In genomic region chr17:65614431-65614830, GRCm38 (mm10) we compare ENCODE assay signal across 8 mouse cellular contexts. TPM values are rescaled to one million over a fixed set of nuclear protein-coding genes. Genes with fewer than 3 reads are reported as not detected.
A peak's percentile ranks its signal among the peaks of the same experiment; 100 is the strongest.
DNase-seq lines count a peak whose midpoint lies in the region; ATAC-seq and TF ChIP-seq lines count a peak whose summit lies in the region.

No protein-coding gene starts in this region.

- H3K27me3 ChIP-seq in lung, postnatal 0 days (replicated peaks; ENCODE audit: insufficient read depth, low read length), result no peaks in the 10 kb centered on the region
- H3K27me3 ChIP-seq in limb, embryonic 11.5 days (ENCODE audit: control insufficient read depth, insufficient read depth, low read length), result no peaks in the 10 kb centered on the region
- H3K27me3 ChIP-seq in small intestine, adult 2 months (ENCODE audit: control insufficient read depth, insufficient read depth, low read length), result no peaks in the 10 kb centered on the region

- H3K9ac ChIP-seq in lung, postnatal 0 days (replicated peaks; ENCODE audit: low read depth), result 0 out of 2 replicates have a peak overlapping the region, but pooled peaks have one; percentile 68
- peak overlapping the region; percentile 96 for H3K9ac ChIP-seq in limb, embryonic 11.5 days (ENCODE audit: low read length)

- no peak for TF ChIP-seq CTCF in lung, postnatal 0 days (IDR thresholded peaks at IDR 0.05)
- no peak for TF ChIP-seq CTCF in small intestine, adult 2 months (IDR thresholded peaks at IDR 0.05; ENCODE audit: extremely low read depth, insufficient read length, insufficient replicate concordance, low read depth, low read length)

- TF ChIP-seq EP300 in lung, postnatal 0 days (IDR thresholded peaks at IDR 0.05), result no peak

- peaks cover 3% of the 10 kb centered on the region; the same call in 1 of the 2 replicates for H3K4me1 ChIP-seq in lung, postnatal 0 days (ENCODE audit: insufficient read depth, low read depth, low read length)
- 0 out of 2 replicates have a peak, but pooled peaks cover 5% of the 10 kb centered on the region for H3K4me1 ChIP-seq in limb, embryonic 11.5 days (ENCODE audit: control insufficient read depth, insufficient read depth, low read length)
- peaks cover 20% of the 10 kb centered on the region; the same call in 1 of the 2 replicates for H3K4me1 ChIP-seq in small intestine, adult 2 months (ENCODE audit: control insufficient read depth, insufficient read depth, insufficient read length, low read length)

- H3K27ac ChIP-seq in lung, postnatal 0 days (ENCODE audit: low read length), result peak overlapping the region; percentile 99
- H3K27ac ChIP-seq in limb, embryonic 11.5 days (replicated peaks; ENCODE audit: low read depth, low read length), result peak overlapping the region; percentile 99
- H3K27ac ChIP-seq in small intestine, adult 2 months (ENCODE audit: insufficient read depth, low read depth, low read length), result peak overlapping the region; percentile 87

- peak; percentile 38 for DNase-seq in embryo, embryonic 10 days (ENCODE audit: low spot score)
- DNase-seq in embryo, embryonic 10.5 days (ENCODE audit: low spot score), result no peak
- DNase-seq in lung, postnatal 0 days (ENCODE audit: low spot score), result no peak
- no peak for DNase-seq in lung, postnatal 4 days
- no peak for DNase-seq in limb, embryonic 11.5 days (ENCODE audit: low spot score)
- DNase-seq in thymus, postnatal 4 days, result no peak
- no peak for DNase-seq in ovary, postnatal 14 days (ENCODE audit: low spot score)

- WGBS in lung, postnatal 0 days, result 1% methylated on average over 9 of the region's 9 CpGs
- 3% methylated on average over 9 of the region's 9 CpGs for WGBS in limb, embryonic 11.5 days
- 2% methylated on average over 9 of the region's 9 CpGs for WGBS in small intestine, adult 2 months

- TF ChIP-seq POLR2A in small intestine, adult 2 months (IDR thresholded peaks at IDR 0.05; ENCODE audit: low read depth, low read length), result no peak

- peak overlapping the region; percentile 70 for H3K4me2 ChIP-seq in lung, postnatal 0 days (replicated peaks; ENCODE audit: low read depth, low read length)
- H3K4me2 ChIP-seq in limb, embryonic 11.5 days (ENCODE audit: low read depth, severe bottlenecking), result peak overlapping the region; percentile 66

- H3K36me3 ChIP-seq in lung, postnatal 0 days (ENCODE audit: insufficient read depth, low read length), result no peaks in the 10 kb centered on the region
- no peaks in the 10 kb centered on the region for H3K36me3 ChIP-seq in limb, embryonic 11.5 days (ENCODE audit: control insufficient read depth, insufficient read depth, low read length)
- H3K36me3 ChIP-seq in small intestine, adult 2 months (ENCODE audit: control insufficient read depth, insufficient read depth, low read length), result no peaks in the 10 kb centered on the region

- H3K4me3 ChIP-seq in lung, postnatal 0 days (ENCODE audit: low read depth, low read length), result peak overlapping the region; percentile 99
- H3K4me3 ChIP-seq in limb, embryonic 11.5 days (ENCODE audit: low read depth, low read length), result peak overlapping the region; percentile 96
- H3K4me3 ChIP-seq in small intestine, adult 2 months (ENCODE audit: low read depth, low read length), result no peak overlapping the region

- H3K9me3 ChIP-seq in lung, postnatal 0 days (ENCODE audit: low read length), result no peaks in the 10 kb centered on the region
- no peaks in the 10 kb centered on the region for H3K9me3 ChIP-seq in limb, embryonic 11.5 days (ENCODE audit: control insufficient read depth, low read length)

- ATAC-seq in lung, postnatal 0 days, result no peak
- ATAC-seq in limb, embryonic 11.5 days (ENCODE audit: insufficient number of reproducible peaks, low FRiP score, low TSS enrichment, low read depth), result no peak

RNA-seq across cellular contexts. Expression of gene Vapa, which starts 1.1 kb away (rescaled TPM):
- 221 and 231 TPM in 2 replicates for polyA plus RNA-seq in lung, postnatal 0 days (2015; fragmentation: Nextera tagmentation; extraction: Ambion mirVana)
- 189 and 192 TPM in 2 replicates for polyA plus RNA-seq in limb, embryonic 11.5 days (2014; fragmentation: Nextera tagmentation; extraction: Ambion mirVana)
- polyA plus RNA-seq in small intestine, adult 2 months (2012; rRNA removed), result 76.0 and 96.0 TPM in 2 replicates

RNA-seq across cellular contexts. Expression of gene Txndc2, which starts 27.5 kb away (rescaled TPM):
- 0.10 and 0.12 TPM in 2 replicates for polyA plus RNA-seq in lung, postnatal 0 days (2015; fragmentation: Nextera tagmentation; extraction: Ambion mirVana)
- polyA plus RNA-seq in limb, embryonic 11.5 days (2014; fragmentation: Nextera tagmentation; extraction: Ambion mirVana), result not detected in 2 replicates
- not detected in 2 replicates for polyA plus RNA-seq in small intestine, adult 2 months (2012; rRNA removed)
